Mouse (Mus musculus) liver, embryonic 15.5 days (tissue): ENCODE data around the gene Dact3. TPM values are rescaled to one million over a fixed set of nuclear protein-coding genes. Genes with fewer than 3 reads are reported as not detected.

Experiments
- ATAC-seq: fragments of 200-750 bp; cut with Nextera tagmentation; 2 replicates; pipeline ENCODE4 v1.8.0; 2017; ENCODE audit warnings: moderate number of reproducible peaks, mild to moderate bottlenecking, moderate library complexity; ENCODE audit not compliant: insufficient read depth
- H3K27ac ChIP-seq: fragments of 300-500 bp; sonication (generic); replicated peaks from 2 replicates; pipeline ENCODE4 v1.5.1; 2015; ENCODE audit warnings: mild to moderate bottlenecking, inconsistent platforms
- H3K27me3 ChIP-seq: fragments of 300-500 bp; sonication (generic); 2 replicates; pipeline ENCODE4 v1.6.1; 2015; ENCODE audit warnings: mild to moderate bottlenecking, inconsistent platforms
- H3K36me3 ChIP-seq: fragments of 300-500 bp; sonication (generic); replicated peaks from 2 replicates; pipeline ENCODE4 v1.6.1; 2015; ENCODE audit warnings: moderate library complexity, mild to moderate bottlenecking, inconsistent platforms
- H3K4me1 ChIP-seq: fragments of 300-500 bp; sonication (generic); replicated peaks from 2 replicates; pipeline ENCODE4 v1.6.1; 2015; ENCODE audit warnings: inconsistent platforms
- H3K4me2 ChIP-seq: fragments of 300-500 bp; sonication (generic); 2 replicates; pipeline ENCODE4 v1.6.1; 2015; ENCODE audit warnings: moderate library complexity, mild to moderate bottlenecking, inconsistent platforms
- H3K4me3 ChIP-seq: fragments of 300-500 bp; sonication (generic); replicated peaks from 2 replicates; pipeline ENCODE4 v1.5.1; 2015; ENCODE audit warnings: mild to moderate bottlenecking, inconsistent platforms
- H3K9ac ChIP-seq: fragments of 300-500 bp; sonication (generic); 2 replicates; pipeline ENCODE4 v1.6.1; 2015; ENCODE audit warnings: moderate library complexity, mild to moderate bottlenecking, inconsistent platforms
- H3K9me3 ChIP-seq: fragments of 300-500 bp; sonication (generic); replicated peaks from 2 replicates; pipeline ENCODE4 v1.6.1; 2016; ENCODE audit warnings: inconsistent platforms
- WGBS: fragments of 180-500 bp; shearing (Covaris S2); methylation state at CpG from one replicate; pipeline ENCODE4 v1.1.7; 2015; ENCODE audit warnings: mixed read lengths; ENCODE audit not compliant: insufficient replicate concordance; 5-methylcytosine and 5-hydroxymethylcytosine counted together
- polyA plus RNA-seq: library from polyadenylated mRNA; unstranded; fragments of >200 nt; fragmentation: Nextera tagmentation; extraction: Ambion mirVana; gene quantifications from 2 replicates; pipeline ENCODE4 v1.2.1, GENCODE M21; 2015

Dact3 gene
- polyA plus RNA-seq, 1 experiment from 2014 or later, result 0.14 TPM

GRCm38 (mm10) chr7:16923283-16924036, 48.3 kb downstream of the Dact3 start:
- H3K4me1 ChIP-seq, result peaks cover 54% of the 10 kb centered on the region
- peak overlapping the region; percentile 93 for H3K27ac ChIP-seq
- peak overlapping the region; percentile 98 for H3K4me3 ChIP-seq
- H3K9ac ChIP-seq, result peak overlapping the region; percentile 97
- peak overlapping the region; percentile 85 for H3K4me2 ChIP-seq
- ATAC-seq, result no peak
- WGBS, result under 1% methylated on average over 53 of the region's 57 CpGs
- H3K36me3 ChIP-seq, result peaks cover 24% of the 10 kb centered on the region
- H3K27me3 ChIP-seq, result no peaks in the 10 kb centered on the region
- H3K9me3 ChIP-seq, result no peaks in the 10 kb centered on the region

GRCm38 (mm10) chr7:16924037-16924834, 49.1 kb downstream of the Dact3 start, which contains the start of gene Calm3:
Gene Calm3 (minus strand): TSS chr7:16924114.
- H3K4me3 ChIP-seq, result peak within 1 kb of the TSS; percentile 98
- peaks cover 16% of the 10 kb centered on the region for H3K36me3 ChIP-seq
- peak within 1 kb of the TSS; percentile 93 for H3K27ac ChIP-seq
- 1% methylated on average over 64 of the region's 64 CpGs for WGBS
- H3K9ac ChIP-seq, result peak within 1 kb of the TSS; percentile 97
- peaks cover 46% of the 10 kb centered on the region for H3K4me1 ChIP-seq
- H3K27me3 ChIP-seq, result no peaks in the 10 kb centered on the region
- H3K4me2 ChIP-seq, result peak within 1 kb of the TSS; percentile 85
- no peaks in the 10 kb centered on the region for H3K9me3 ChIP-seq
- peak; percentile 91 for ATAC-seq

- Histone ChIP-seq H3K4me2 (no peak overlapping the region), H3K9me3 (no peaks in the 10 kb centered on the region), H3K4me3 (no peak overlapping the region), H3K27me3 (no peaks in the 10 kb centered on the region), H3K27ac (no peak overlapping the region), H3K36me3 (no peaks in the 10 kb centered on the region), H3K4me1 (peaks cover 17% of the 10 kb centered on the region), H3K9ac (no peak overlapping the region)
- no peak for ATAC-seq
- 25% methylated on average over 2 of the region's 2 CpGs for WGBS
Observed at GRCm38 (mm10) chr7:16928341-16928740, 53.2 kb downstream of the Dact3 start.

- Histone ChIP-seq H3K4me1 (peaks cover 7% of the 10 kb centered on the region), H3K9ac (no peak overlapping the region), H3K27ac (no peak overlapping the region), H3K27me3 (peaks cover 10% of the 10 kb centered on the region; the same call in 1 of the 2 replicates), H3K4me3 (no peak overlapping the region), H3K36me3 (no peaks in the 10 kb centered on the region), H3K4me2 (no peak overlapping the region), H3K9me3 (no peaks in the 10 kb centered on the region)
- no peak for ATAC-seq
- WGBS, result 7% methylated on average over 1 of the region's 1 CpGs
Observed at GRCm38 (mm10) chr7:16930850-16931249, 55.7 kb downstream of the Dact3 start.

GRCm38 (mm10) chr7:16931968-16932627, 57.0 kb downstream of the Dact3 start:
- no peaks in the 10 kb centered on the region for H3K9me3 ChIP-seq
- H3K4me1 ChIP-seq, result peaks cover 7% of the 10 kb centered on the region
- H3K4me3 ChIP-seq, result no peak overlapping the region
- H3K36me3 ChIP-seq, result no peaks in the 10 kb centered on the region
- ATAC-seq, result no peak
- H3K9ac ChIP-seq, result no peak overlapping the region
- H3K27me3 ChIP-seq, result peaks cover 10% of the 10 kb centered on the region; the same call in 1 of the 2 replicates
- WGBS, result 20% methylated on average over 14 of the region's 14 CpGs
- no peak overlapping the region for H3K27ac ChIP-seq
- H3K4me2 ChIP-seq, result no peak overlapping the region

- WGBS, result 29% methylated on average over 14 of the region's 14 CpGs
- Histone ChIP-seq H3K27ac (no peak overlapping the region), H3K27me3 (peaks cover 10% of the 10 kb centered on the region; the same call in 1 of the 2 replicates), H3K9ac (no peak overlapping the region), H3K4me2 (no peak overlapping the region), H3K36me3 (no peaks in the 10 kb centered on the region), H3K9me3 (no peaks in the 10 kb centered on the region), H3K4me3 (no peak overlapping the region), H3K4me1 (peaks cover 7% of the 10 kb centered on the region)
- ATAC-seq, result no peak
Observed at GRCm38 (mm10) chr7:16932704-16933577, 57.8 kb downstream of the Dact3 start.

Other genes with a start within 250 kb of the Dact3 start
- not detected in 2 replicates for gene Ceacam15, start 199.6 kb upstream of the Dact3 start, polyA plus RNA-seq
- not detected in 2 replicates for gene Ceacam9, start 153.4 kb upstream of the Dact3 start, polyA plus RNA-seq
- gene Ap2s1, start 136.9 kb upstream of the Dact3 start, polyA plus RNA-seq, result 162 and 176 TPM in 2 replicates
- 120 and 144 TPM in 2 replicates for gene Slc1a5, start 94.0 kb upstream of the Dact3 start, polyA plus RNA-seq
- 30.9 and 37.8 TPM in 2 replicates for gene Strn4, start 59.4 kb upstream of the Dact3 start, polyA plus RNA-seq
- 8.2 and 9.0 TPM in 2 replicates for gene Fkrp, start 58.6 kb upstream of the Dact3 start, polyA plus RNA-seq
- gene Prkd2, start 32.4 kb upstream of the Dact3 start, polyA plus RNA-seq, result 3.2 and 3.8 TPM in 2 replicates
- 0.13 TPM in 2 replicates for gene Gng8, start 16.5 kb downstream of the Dact3 start, polyA plus RNA-seq
- gene Ptgir, start 31.2 kb downstream of the Dact3 start, polyA plus RNA-seq, result 1.2 TPM in 2 replicates
- gene Calm3, start 48.8 kb downstream of the Dact3 start, polyA plus RNA-seq, result 79.0 and 83.9 TPM in 2 replicates
- 0.44 and 0.60 TPM in 2 replicates for gene Pnmal2, start 69.4 kb downstream of the Dact3 start, polyA plus RNA-seq
- gene Pnmal1, start 84.4 kb downstream of the Dact3 start, polyA plus RNA-seq, result 0.05 TPM in 1 of 2 replicates, not detected in the other
- gene Gm42372, start 107.8 kb downstream of the Dact3 start, polyA plus RNA-seq, result 0.06 TPM in 1 of 2 replicates, not detected in the other
- 3.7 and 3.9 TPM in 2 replicates for gene Ccdc8, start 117.4 kb downstream of the Dact3 start, polyA plus RNA-seq
- gene Ppp5c, start 152.6 kb downstream of the Dact3 start, polyA plus RNA-seq, result 43.2 and 45.3 TPM in 2 replicates
- 31.4 and 37.5 TPM in 2 replicates for gene Hif3a, start 187.1 kb downstream of the Dact3 start, polyA plus RNA-seq
- gene Psg16, start 198.7 kb downstream of the Dact3 start, polyA plus RNA-seq, result 0.13 and 0.24 TPM in 2 replicates